Mouse (Mus musculus) heart, adult 18-20 months (tissue): Measurements from ENCODE around the gene Gm17190. TPM values are rescaled to one million over a fixed set of nuclear protein-coding genes. Genes with fewer than 3 reads are reported as not detected.
"Not testable (repeated sequence)": the region's sequence is repeated elsewhere in the genome, so short reads cannot be mapped to it uniquely, and the experiment has no call there.

ENCODE experiments used
- DNase-seq, 2 experiments: peaks; one replicate each; pipeline ENCODE4 v3.0.0; 2021 to 2022; ENCODE audit warnings: mixed read lengths in 1 of 2
- long read RNA-seq, 2 experiments: library from polyadenylated mRNA; stranded (forward); transcript quantifications; one replicate each; pipeline ENCODE4 v2.0.0; 2021
- total RNA-seq, 2 experiments: library from RNA; stranded (reverse); gene quantifications; 2 replicates each; pipeline ENCODE4 v1.2.3; 2021

The Gm17190 gene
- not detected for total RNA-seq
- long read RNA-seq, experiment 1, result 0 reads
- long read RNA-seq, experiment 2, result 0 reads

GRCm38 (mm10) chr13:96081754-96082153 is at the start of gene Gm17190:
TSS of gene Gm17190 (plus strand) at chr13:96082054.
- not testable (repeated sequence) for DNase-seq

DNA sequence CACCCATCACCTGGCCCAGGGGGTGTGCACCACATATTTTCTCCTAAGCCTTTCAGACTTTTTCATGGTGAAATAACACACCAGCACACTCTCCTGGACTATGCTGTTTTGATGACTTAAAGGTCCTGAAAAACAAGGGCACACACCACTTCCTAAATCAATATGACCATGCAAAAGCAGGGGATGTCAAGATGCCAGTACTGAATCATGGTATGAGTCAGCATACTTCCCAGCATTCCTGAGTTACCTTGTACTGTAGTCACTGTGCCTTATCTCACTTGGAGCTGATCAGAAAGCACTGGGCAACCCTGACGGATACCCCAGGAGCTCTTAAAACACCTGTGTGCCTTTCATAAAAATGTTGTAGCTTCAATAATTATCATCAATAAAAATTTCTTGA is 42.3 kb upstream of the Gm17190 start:
- DNase-seq, result no peak

GRCm38 (mm10) chr13:96040275-96041042 is 41.4 kb upstream of the Gm17190 start:
- no peak for DNase-seq

- no peak for DNase-seq
These were observed 36.5 kb upstream of the Gm17190 start for GRCm38 (mm10) chr13:96045396-96045795.

DNA sequence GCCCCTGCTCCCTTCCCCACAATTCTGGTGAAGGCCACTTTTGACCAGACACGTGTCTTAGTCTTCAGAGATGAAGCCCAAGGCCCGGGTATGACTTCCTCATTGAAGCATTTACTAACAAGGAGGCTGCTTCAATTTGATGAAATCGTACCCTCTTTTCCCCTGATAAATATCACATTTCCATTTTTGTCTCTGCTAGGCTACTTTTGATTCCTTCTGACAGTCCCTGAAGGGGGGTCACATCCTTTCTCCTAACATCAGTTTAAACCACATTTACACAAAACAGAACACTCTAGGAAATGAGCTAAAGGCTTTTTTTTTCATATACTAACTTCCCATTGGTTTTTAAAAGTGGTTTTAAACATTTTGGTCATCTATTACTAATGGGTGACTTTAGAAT is 29.1 kb upstream of the Gm17190 start:
- no peak for DNase-seq

GRCm38 (mm10) chr13:96073555-96073954 is 8.3 kb upstream of the Gm17190 start:
- DNase-seq, result no peak

DNA sequence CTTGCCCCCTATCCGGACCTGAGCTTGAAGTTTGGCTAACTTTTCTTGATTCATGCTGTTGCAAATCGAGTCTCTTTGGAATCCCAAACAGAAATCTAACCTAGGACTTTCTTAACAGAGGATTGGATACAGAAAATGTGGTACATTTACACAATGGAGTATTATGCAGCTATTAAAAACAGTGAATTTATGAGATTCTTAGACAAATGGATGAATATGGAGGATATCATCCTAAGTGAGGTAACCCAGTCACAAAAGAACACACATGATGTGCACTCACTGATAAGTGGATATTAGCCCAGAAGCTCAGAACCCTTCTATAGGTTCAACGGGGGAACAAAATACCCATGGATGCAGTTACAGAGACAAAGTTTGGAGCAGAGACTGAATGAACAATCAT is 578 bp upstream of the Gm17190 start, which contains the start of gene Gm20075:
Gene Gm20075, minus strand, starts transcription at position 101 of the 400 bp plus-strand sequence.
- not testable (repeated sequence) for DNase-seq

DNA sequence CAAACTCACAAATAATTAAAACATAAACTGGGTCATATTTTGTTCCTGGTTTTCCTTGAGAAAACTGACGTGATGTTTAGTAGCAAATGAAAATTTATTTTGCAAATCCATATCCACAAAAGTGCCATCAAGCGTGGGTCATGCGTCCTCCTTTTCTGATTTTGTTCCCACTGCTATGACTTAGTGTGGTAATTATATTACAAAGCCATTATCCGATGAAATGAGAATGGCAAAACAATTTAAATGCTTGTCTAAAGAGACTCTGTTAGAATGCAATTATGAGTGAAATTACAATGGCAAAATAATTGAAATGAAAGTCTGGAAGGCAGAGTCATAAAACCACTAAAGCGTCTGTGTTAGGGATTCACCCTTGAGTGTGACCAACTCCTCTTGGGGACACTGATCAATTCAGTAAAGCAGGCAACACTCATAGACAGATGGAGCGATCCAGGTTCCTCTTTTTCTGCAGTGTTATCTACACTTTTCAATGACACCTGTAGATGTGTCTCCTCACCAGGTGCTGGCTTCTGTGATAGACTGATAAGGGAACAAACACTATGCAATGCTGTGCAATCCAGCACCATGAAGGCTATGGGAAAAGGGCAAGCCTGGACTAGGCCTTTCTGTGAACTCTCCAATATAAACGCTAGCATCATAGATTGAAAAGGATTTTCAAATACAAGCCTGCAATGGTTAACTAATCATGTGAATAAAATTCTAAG is 3.9 kb downstream of the Gm17190 start:
- no peak for DNase-seq

DNA sequence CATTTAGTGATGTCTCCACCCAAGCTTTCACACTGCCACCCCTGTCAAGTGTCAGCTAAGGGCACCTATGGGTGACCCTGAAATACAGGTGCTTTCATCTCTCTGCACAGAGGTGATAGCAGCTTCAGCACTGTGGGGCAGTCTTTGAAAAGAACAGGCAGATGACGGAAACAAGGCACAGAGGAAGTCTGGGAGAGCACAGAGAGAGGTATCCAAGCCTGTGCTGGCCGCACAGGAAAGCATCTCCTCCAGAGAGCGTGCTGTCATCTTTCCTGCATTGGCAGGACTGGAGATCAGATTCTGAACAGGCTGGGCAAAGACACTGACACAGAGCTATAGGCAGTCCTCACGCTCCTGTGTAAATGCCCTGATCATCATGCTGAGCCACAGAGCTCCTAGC is 9.1 kb downstream of the Gm17190 start:
- DNase-seq, result no peak

DNA sequence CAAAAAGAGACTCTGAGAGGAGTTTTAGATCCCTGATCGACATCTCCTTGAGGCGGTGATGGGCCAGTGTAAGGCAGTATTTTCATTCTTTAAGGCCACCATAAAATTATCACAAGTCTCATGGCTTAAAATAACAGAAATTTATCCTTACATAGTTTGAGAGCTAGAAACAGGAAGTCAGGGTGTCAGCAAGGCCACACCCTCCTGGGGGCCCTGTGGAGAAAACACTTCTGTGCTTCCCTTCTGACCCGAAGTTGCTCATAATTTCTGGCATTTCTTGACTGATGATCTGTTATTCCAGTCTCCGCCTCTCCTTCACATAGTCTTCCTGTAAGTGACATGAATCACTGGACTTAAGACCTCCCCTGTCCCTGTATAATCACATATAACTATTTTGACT is 24.5 kb downstream of the Gm17190 start:
- no peak for DNase-seq

GRCm38 (mm10) chr13:96110767-96111166 is 28.9 kb downstream of the Gm17190 start:
- no peak for DNase-seq

GRCm38 (mm10) chr13:96112711-96113110 is 30.9 kb downstream of the Gm17190 start:
- peak; percentile 54 to 64 for DNase-seq

DNA sequence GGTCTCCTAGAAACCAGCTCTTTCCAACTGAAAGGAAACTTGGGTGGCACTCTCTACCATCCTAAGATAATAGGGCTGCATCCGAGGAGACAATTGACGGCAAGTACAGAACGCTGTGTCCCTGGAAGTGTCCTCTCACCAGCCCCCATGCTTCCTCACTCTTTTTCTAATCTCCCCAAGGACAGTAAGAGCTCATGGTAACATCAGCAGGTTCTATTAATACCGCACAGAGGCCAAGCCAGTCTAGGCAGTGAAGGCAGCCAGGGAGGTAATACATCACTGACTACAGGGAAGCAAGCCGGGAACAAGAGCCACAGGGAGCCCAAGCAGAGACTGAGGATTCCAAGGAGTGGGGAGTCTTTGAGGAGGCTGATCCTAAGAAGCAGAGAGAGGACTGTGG is 43.2 kb downstream of the Gm17190 start:
- peak; percentile 7 to 23 for DNase-seq

GRCm38 (mm10) chr13:96126669-96127068 is 44.8 kb downstream of the Gm17190 start:
- DNase-seq, result no peak

DNA sequence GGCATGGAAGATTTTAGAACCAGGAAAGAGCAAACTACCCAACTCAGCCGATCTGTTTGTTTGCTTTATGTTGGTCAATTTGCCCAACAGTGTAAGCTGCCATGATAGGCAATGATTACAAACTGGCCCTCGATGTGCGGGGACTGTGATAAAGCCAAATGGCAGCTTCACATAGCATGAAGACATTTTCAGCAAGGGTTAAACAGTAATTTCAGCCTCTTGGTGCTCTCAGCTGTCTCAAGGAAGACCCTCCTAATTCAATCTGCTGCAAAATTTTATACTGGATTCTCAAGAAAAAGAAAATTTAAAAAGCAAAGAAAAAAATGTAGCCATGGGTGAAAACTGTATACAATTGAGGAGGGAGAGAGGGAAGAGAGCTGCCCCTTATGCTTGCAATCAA is 47.2 kb downstream of the Gm17190 start:
- DNase-seq, result no peak

DNA sequence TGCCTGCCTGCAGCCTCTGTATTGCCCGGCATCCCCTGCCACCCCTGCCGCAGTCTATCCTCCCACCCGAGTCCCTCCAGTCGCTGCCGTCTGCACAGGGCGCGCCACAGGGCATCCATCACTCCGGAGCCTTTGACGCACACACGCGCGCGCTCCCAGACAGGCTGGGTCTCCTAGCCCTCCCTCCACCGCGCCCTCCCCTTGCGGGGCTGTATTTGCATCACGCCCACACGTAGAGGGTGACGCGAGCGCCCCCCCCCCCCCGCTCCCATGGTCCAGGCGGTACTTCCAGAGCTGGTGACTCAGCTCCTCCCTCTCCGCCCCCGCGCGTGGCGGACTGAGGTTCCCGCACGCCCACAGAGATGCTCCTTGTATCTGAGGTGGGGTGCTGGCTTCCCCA is 49.2 kb downstream of the Gm17190 start:
- DNase-seq, result no peak

- no peak for DNase-seq
These were observed 50.1 kb downstream of the Gm17190 start for GRCm38 (mm10) chr13:96131911-96132310.

DNA sequence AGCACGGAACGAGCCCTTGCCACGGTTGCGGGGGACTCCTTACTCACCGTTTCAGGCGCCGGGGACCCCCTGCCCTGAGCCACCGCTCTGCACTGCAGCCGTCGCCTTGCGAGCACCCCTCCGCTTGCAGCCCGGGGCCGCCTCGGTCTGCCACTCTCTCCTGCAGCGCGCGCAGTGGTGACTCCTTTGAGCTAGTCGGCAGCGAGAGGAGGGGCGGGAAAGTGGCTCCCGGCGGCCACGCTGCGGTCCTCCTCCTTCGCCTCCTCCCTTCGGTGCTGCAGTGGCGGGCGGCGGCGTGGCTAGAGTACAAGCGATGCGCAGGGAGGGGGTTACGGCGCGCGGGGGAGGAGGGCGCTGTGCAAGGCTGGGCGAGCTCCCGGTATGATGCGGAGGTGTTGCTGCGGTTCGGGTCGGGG is 50.6 kb downstream of the Gm17190 start, which contains the start of gene Sv2c:
Gene Sv2c, minus strand, starts transcription at position 177 of the 416 bp plus-strand sequence.
- no peak for DNase-seq

Other genes starting within 250 kb of the Gm17190 start
- gene Iqgap2, start 190.1 kb upstream of the Gm17190 start, total RNA-seq, result 1 to 10 TPM; 2.7 to 3.7 TPM
- gene Gm20075, start 678 bp upstream of the Gm17190 start, total RNA-seq, result 10 to 100 TPM; 12.3 to 15.4 TPM
- under 1 TPM; 0.32 to 0.33 TPM for gene Sv2c, start 50.5 kb downstream of the Gm17190 start, total RNA-seq